Mouse (Mus musculus): Measurements from ENCODE around the gene Osbpl2. TPM values are rescaled to one million over a fixed set of nuclear protein-coding genes. Genes with fewer than 3 reads are reported as not detected.
"Not testable (repeated sequence)": the region's sequence is repeated elsewhere in the genome, so short reads cannot be mapped to it uniquely, and the experiment has no call there.

Gene Osbpl2
- total RNA-seq, 1 experiment from 2014 or later: 85.7 TPM

GRCm38 (mm10) chr2:180135414-180135813 lies 16.3 kb downstream of the Osbpl2 start:
- ATAC-seq (ENCODE audit: extremely low read depth, insufficient number of reproducible peaks, low FRiP score, poor library complexity, severe bottlenecking): no peak

- ATAC-seq (ENCODE audit: extremely low read depth, insufficient number of reproducible peaks, low FRiP score, poor library complexity, severe bottlenecking): no peak
Observed at GRCm38 (mm10) chr2:180146091-180146490, 27.0 kb downstream of the Osbpl2 start.

GRCm38 (mm10) chr2:180147379-180147778 lies 28.3 kb downstream of the Osbpl2 start:
- ATAC-seq (ENCODE audit: extremely low read depth, insufficient number of reproducible peaks, low FRiP score, poor library complexity, severe bottlenecking): no peak

- ATAC-seq (ENCODE audit: extremely low read depth, insufficient number of reproducible peaks, low FRiP score, poor library complexity, severe bottlenecking): no peak
Observed at GRCm38 (mm10) chr2:180148551-180148950, 29.4 kb downstream of the Osbpl2 start.

GRCm38 (mm10) chr2:180154796-180155195 lies 35.7 kb downstream of the Osbpl2 start:
- no peak for ATAC-seq (ENCODE audit: extremely low read depth, insufficient number of reproducible peaks, low FRiP score, poor library complexity, severe bottlenecking)

- no peak for ATAC-seq (ENCODE audit: extremely low read depth, insufficient number of reproducible peaks, low FRiP score, poor library complexity, severe bottlenecking)
Observed at GRCm38 (mm10) chr2:180158627-180159026, 39.5 kb downstream of the Osbpl2 start.

- no peak for ATAC-seq (ENCODE audit: extremely low read depth, insufficient number of reproducible peaks, low FRiP score, poor library complexity, severe bottlenecking)
Observed at GRCm38 (mm10) chr2:180165855-180166254, 46.7 kb downstream of the Osbpl2 start.

DNA sequence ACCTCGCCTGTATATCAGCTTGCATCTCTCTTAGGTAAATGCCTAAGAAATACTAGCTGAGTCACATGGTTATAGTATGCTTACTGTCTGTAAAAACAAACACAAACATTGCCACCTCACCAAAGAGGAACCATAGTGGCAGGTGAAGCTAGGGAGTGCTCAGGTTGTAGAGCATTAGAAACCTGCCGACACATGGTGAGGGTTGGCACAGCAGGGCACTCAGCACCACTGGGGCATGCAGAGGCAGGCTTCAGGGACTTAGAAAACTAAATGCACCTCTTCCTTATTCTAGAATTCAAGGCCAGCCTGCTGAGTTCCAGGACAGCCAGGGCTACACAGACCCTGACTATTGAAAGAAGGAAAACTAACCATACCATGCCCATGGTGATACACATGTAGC lies 47.8 kb downstream of the Osbpl2 start:
- ATAC-seq (ENCODE audit: extremely low read depth, insufficient number of reproducible peaks, low FRiP score, poor library complexity, severe bottlenecking): no peak

- no peak for ATAC-seq (ENCODE audit: extremely low read depth, insufficient number of reproducible peaks, low FRiP score, poor library complexity, severe bottlenecking)
Observed at GRCm38 (mm10) chr2:180170151-180170805, 51.2 kb downstream of the Osbpl2 start.

DNA sequence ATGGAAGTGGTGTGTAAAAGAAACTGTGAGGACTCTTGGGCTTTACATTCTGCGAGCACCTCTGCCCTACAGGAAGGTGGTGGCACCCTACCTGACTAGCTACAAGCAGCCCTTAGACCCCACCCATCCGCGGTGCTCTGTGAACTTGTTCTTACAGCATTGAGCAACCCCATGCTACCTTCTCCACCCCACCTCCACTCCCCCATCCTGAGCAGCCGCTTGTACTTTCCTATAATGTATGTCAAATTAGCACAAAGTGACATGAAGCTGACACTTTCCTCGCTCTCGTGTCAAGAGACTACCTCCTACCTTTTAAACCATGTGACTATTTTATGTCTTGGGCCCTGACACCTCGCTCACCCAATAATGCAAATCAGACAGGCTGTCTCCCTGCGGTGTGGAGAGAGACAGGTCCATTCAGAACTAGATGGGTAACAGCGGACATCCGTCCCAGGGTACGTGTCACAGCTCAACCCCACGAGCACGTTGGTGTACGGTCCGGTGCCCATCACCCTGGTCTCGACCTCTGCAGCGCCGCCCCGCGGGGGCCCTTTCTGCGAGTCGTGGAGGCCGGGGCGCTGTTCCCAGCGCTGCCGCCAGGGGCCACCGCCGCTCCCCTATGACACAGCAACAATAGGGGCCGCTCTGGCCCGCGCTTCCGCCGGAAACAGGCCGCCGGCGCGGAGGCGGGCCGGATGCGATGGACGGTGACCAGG lies 51.9 kb downstream of the Osbpl2 start, which contains the start of gene Adrm1:
TSS of gene Adrm1 (plus strand) at position 680 of the 716 bp plus-strand sequence.
- ATAC-seq (ENCODE audit: extremely low read depth, insufficient number of reproducible peaks, low FRiP score, poor library complexity, severe bottlenecking): peak; percentile 80

GRCm38 (mm10) chr2:180171522-180172070 lies 52.5 kb downstream of the Osbpl2 start:
- ATAC-seq (ENCODE audit: extremely low read depth, insufficient number of reproducible peaks, low FRiP score, poor library complexity, severe bottlenecking): no peak

DNA sequence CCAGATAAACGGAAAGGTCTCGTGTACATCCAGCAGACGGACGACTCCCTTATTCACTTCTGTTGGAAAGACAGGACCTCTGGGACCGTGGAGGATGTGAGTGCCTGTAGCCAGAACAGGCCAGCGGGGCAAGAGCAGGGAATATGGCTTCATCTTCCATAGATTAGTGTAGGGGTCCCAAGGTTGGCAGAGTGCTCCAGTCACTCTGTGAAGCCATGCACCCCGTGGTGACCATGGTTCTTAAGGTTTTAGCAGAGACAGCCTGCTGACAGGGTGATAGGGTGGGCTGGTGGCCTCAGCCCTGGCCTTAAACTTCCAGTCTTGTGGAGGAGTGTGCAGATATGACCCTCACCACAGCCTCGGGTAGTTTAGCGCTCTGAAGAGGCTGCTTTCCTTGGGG lies 53.0 kb downstream of the Osbpl2 start:
- ATAC-seq (ENCODE audit: extremely low read depth, insufficient number of reproducible peaks, low FRiP score, poor library complexity, severe bottlenecking): no peak

GRCm38 (mm10) chr2:180173163-180173562 lies 54.1 kb downstream of the Osbpl2 start:
- ATAC-seq (ENCODE audit: extremely low read depth, insufficient number of reproducible peaks, low FRiP score, poor library complexity, severe bottlenecking): no peak

- ATAC-seq (ENCODE audit: extremely low read depth, insufficient number of reproducible peaks, low FRiP score, poor library complexity, severe bottlenecking): not testable (repeated sequence)
Observed at GRCm38 (mm10) chr2:180173711-180174110, 54.6 kb downstream of the Osbpl2 start.

GRCm38 (mm10) chr2:180174121-180174520 lies 55.0 kb downstream of the Osbpl2 start:
- no peak for ATAC-seq (ENCODE audit: extremely low read depth, insufficient number of reproducible peaks, low FRiP score, poor library complexity, severe bottlenecking)

DNA sequence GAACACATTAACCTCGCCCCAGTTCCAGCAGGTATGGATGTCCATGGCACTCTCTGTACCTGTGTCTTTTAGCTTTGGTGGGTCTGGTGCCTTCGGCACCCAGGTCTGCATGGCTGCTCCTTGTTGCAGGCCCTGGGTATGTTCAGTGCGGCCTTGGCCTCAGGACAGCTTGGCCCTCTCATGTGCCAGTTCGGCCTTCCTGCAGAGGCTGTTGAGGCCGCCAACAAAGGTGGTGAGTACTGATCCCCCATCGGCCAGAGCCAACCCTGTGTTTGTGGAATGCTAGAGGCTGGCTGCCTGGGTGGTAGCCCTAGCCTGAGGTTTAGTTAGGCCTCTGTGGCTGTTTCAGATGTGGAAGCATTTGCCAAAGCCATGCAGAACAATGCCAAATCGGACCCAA lies 56.6 kb downstream of the Osbpl2 start:
- no peak for ATAC-seq (ENCODE audit: extremely low read depth, insufficient number of reproducible peaks, low FRiP score, poor library complexity, severe bottlenecking)

GRCm38 (mm10) chr2:180181542-180181941 lies 62.4 kb downstream of the Osbpl2 start:
- no peak for ATAC-seq (ENCODE audit: extremely low read depth, insufficient number of reproducible peaks, low FRiP score, poor library complexity, severe bottlenecking)

DNA sequence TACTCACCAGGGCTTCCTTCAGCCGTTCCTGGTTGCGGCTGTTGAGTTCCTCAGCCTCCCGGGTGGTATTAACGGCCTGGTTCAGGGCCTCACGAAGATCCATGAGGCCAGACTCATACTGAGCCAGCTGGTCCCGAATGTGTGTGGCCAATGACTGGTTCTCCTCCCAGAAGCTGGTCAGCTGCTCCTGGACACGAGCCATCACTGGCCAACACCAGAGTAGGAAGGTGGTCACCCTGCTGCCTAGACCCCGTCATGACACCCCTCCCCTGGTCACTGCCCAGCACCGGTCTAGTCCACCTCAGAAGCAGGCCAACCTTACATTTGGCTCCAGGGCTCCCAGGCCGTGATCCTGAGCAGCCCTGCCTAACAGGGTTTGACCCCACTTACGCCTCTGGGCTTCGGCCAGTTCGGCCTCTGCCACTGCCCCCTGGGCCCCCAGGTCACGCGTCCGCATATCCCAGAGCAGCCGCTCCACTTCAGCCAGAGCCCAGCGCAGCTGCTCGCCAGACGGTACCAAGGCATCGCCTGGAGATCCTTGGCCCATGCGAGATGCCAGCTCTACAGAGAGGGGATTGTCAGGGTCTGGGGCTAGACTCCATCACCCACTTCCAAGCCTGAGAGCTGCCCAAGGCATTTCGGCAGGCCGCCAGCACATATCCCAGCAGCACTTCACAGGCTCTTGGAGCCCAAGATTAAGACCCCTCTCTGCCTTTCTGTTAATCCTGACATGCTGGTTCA lies 65.1 kb downstream of the Osbpl2 start:
- ATAC-seq (ENCODE audit: extremely low read depth, insufficient number of reproducible peaks, low FRiP score, poor library complexity, severe bottlenecking): no peak

DNA sequence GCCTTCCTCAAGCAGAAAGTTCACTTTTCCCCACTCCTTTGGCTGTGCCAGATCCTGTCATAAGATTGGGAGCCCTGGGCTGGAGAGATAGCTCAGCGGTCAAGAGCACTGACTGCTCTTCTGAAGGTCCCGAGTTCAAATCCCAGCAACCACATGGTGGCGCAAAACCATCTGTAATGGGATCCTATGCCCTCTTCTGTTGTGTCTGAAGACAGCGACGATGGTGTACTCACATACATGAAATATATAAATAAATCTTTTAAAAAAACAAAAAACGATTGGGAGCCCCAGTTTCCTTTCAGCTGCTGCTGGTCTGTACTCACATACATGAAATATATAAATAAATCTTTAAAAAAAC lies 65.6 kb downstream of the Osbpl2 start:
- no peak for ATAC-seq (ENCODE audit: extremely low read depth, insufficient number of reproducible peaks, low FRiP score, poor library complexity, severe bottlenecking)

- no peak for ATAC-seq (ENCODE audit: extremely low read depth, insufficient number of reproducible peaks, low FRiP score, poor library complexity, severe bottlenecking)
Observed at GRCm38 (mm10) chr2:180185686-180186085, 66.6 kb downstream of the Osbpl2 start.

Data from neutrophil, adult 5-6 weeks (primary cell).